Mouse (Mus musculus): ENCODE measurements around the gene Tmem238l. TPM values are rescaled to one million over a fixed set of nuclear protein-coding genes. Genes with fewer than 3 reads are reported as not detected.

Gene Tmem238l
- total and polyA plus RNA-seq, 2 experiments from 2014 or later = not detected

DNA sequence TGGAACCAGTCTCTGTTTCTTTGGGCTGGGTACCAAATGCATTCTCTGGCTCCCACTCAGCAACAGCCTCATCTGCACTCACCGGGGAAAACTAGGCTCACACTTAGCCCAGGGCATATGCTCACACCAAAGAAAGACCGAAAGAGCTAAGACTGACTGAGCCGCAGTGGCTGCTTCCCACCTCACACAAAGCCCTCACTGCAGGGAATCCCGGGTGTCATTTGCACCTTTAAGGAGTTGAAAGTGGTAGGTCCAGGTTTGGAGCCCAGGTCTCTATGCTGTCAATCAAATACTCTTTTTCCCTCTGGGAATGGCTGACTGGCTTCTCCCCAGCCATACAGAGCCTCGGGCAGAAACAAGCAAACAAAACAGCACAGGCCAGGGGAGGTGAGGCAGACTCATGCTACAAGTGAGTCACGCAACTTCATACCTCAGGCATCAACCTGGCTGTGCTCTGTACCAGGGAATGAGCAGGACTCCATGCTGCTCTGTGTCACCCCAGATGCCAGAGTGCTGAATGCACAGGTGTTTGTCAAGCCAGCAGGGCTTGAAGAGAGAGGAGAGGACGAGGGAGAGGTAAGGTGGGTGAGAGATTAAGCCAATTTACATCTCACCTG lies 10.2 kb downstream of the Tmem238l start:
- 26% methylated on average over 7 of the region's 7 CpGs for WGBS
- Histone ChIP-seq H3K4me1 (ENCODE audit: insufficient read depth, low read length) (no peaks in the 10 kb centered on the region), H3K4me3 (ENCODE audit: low read depth, low read length) (no peak overlapping the region), H3K4me2 (ENCODE audit: low read depth, low read length, poor library complexity, severe bottlenecking) (no peak overlapping the region), H3K9ac (replicated peaks; ENCODE audit: low read length, poor library complexity, severe bottlenecking) (no peak overlapping the region), H3K27me3 (ENCODE audit: insufficient read depth, low read length) (no peaks in the 10 kb centered on the region), H3K36me3 (ENCODE audit: insufficient read depth, low read length) (no peaks in the 10 kb centered on the region), H3K27ac (ENCODE audit: low read depth, low read length) (no peak overlapping the region), H3K9me3 (ENCODE audit: low read length) (no peaks in the 10 kb centered on the region)
- TF ChIP-seq CTCF (IDR thresholded peaks at IDR 0.05) = no peak
- DNase-seq (ENCODE audit: low spot score) = no peak
- no peak for ATAC-seq (ENCODE audit: low FRiP score)

DNA sequence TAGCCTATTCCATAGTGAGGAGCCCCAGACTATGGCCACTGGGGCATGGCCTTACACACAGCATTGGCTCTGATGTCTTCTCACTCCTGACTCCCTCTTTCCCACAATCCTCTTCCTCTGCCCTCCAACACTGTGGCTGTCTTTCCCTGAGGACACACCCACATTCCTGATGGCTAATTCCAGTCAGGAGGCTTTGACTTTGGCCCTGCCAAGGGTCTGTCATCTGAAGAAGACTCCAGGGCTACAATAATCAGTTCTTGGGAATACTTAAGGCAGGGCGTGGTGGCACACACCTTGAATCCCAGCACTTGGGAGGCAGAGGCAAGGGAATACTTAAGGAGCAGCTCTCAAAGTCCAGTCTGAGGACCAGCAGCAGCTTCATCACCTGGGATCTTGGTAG lies 12.1 kb downstream of the Tmem238l start:
- 86% methylated on average over 1 of the region's 1 CpGs for WGBS
- Histone ChIP-seq H3K4me1 (ENCODE audit: insufficient read depth, low read length) (no peaks in the 10 kb centered on the region), H3K9me3 (ENCODE audit: low read length) (no peaks in the 10 kb centered on the region), H3K4me3 (ENCODE audit: low read depth, low read length) (no peak overlapping the region), H3K27ac (ENCODE audit: low read depth, low read length) (no peak overlapping the region), H3K27me3 (ENCODE audit: insufficient read depth, low read length) (no peaks in the 10 kb centered on the region), H3K4me2 (ENCODE audit: low read depth, low read length, poor library complexity, severe bottlenecking) (no peak overlapping the region), H3K36me3 (ENCODE audit: insufficient read depth, low read length) (no peaks in the 10 kb centered on the region), H3K9ac (replicated peaks; ENCODE audit: low read length, poor library complexity, severe bottlenecking) (no peak overlapping the region)
- TF ChIP-seq CTCF (IDR thresholded peaks at IDR 0.05) = no peak
- no peak for DNase-seq (ENCODE audit: low spot score)
- no peak for ATAC-seq (ENCODE audit: low FRiP score)

DNA sequence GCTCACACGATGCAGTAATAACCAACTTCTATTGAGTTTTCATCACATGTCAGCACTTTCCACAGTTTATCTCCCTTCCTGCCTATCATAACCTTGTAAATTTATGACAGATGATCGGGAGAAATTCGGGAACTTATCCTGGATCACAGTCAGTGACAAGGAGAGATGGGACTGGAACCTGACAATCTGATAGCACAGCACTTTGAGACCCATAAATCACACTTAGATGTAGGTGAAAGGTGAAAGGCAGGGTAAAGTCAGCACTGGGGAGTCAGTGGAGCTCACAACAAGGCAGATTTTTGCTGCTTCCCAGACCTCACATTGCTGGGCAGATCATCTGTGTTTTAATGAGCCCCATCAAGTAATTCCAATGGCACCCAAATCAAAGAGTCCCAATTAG lies 17.1 kb downstream of the Tmem238l start:
- Histone ChIP-seq H3K4me3 (ENCODE audit: low read depth, low read length) (no peak overlapping the region), H3K27ac (ENCODE audit: low read depth, low read length) (no peak overlapping the region), H3K4me1 (ENCODE audit: insufficient read depth, low read length) (no peaks in the 10 kb centered on the region), H3K36me3 (ENCODE audit: insufficient read depth, low read length) (no peaks in the 10 kb centered on the region), H3K9ac (replicated peaks; ENCODE audit: low read length, poor library complexity, severe bottlenecking) (no peak overlapping the region), H3K9me3 (ENCODE audit: low read length) (peaks cover 11% of the 10 kb centered on the region; the same call in 1 of the 2 replicates), H3K27me3 (ENCODE audit: insufficient read depth, low read length) (no peaks in the 10 kb centered on the region), H3K4me2 (ENCODE audit: low read depth, low read length, poor library complexity, severe bottlenecking) (no peak overlapping the region)
- no peak for ATAC-seq (ENCODE audit: low FRiP score)
- WGBS = 82% methylated on average over 3 of the region's 3 CpGs
- no peak for TF ChIP-seq CTCF (IDR thresholded peaks at IDR 0.05)
- no peak for DNase-seq (ENCODE audit: low spot score)

DNA sequence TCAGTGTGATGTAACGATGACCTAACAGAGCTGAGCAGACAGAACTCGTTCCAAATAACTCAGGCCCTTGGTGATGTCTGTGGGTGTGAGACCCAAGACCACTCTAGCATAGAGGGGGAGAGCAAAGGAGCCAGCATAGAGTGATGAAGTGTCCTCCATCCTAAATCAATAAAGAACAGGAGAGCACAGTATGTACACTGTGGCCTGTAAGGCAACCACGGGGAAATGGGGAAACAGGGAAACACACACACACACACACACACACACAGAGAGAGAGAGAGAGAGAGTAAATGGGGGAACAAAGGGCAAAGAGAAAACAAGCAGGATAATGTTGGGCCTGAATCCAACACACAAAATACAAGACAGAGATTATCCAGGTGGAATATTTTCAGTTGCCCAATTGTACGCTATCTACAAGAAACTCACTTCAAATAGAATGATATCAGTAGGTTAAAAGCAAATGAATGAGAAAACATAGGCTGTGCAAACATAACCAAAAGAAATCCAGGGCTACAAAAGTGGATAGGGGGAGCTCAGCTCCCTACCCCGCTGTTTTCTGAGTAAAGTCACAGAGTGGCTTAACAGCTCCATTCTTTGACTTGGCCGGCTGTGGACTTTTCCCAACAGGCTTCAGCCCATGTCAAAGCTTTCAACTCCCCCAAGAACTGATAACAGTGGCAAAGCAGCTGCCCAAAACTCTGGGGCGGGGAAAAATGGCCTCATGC lies 19.3 kb downstream of the Tmem238l start:
- Histone ChIP-seq H3K36me3 (ENCODE audit: insufficient read depth, low read length) (no peaks in the 10 kb centered on the region), H3K27me3 (ENCODE audit: insufficient read depth, low read length) (no peaks in the 10 kb centered on the region), H3K9me3 (ENCODE audit: low read length) (peaks cover 11% of the 10 kb centered on the region; the same call in 1 of the 2 replicates), H3K4me1 (ENCODE audit: insufficient read depth, low read length) (no peaks in the 10 kb centered on the region), H3K4me3 (ENCODE audit: low read depth, low read length) (no peak overlapping the region), H3K4me2 (ENCODE audit: low read depth, low read length, poor library complexity, severe bottlenecking) (no peak overlapping the region), H3K9ac (replicated peaks; ENCODE audit: low read length, poor library complexity, severe bottlenecking) (no peak overlapping the region), H3K27ac (ENCODE audit: low read depth, low read length) (no peak overlapping the region)
- TF ChIP-seq CTCF (IDR thresholded peaks at IDR 0.05) = no peak
- DNase-seq (ENCODE audit: low spot score) = no peak
- 94% methylated on average over 7 of the region's 7 CpGs for WGBS
- ATAC-seq (ENCODE audit: low FRiP score) = no peak

DNA sequence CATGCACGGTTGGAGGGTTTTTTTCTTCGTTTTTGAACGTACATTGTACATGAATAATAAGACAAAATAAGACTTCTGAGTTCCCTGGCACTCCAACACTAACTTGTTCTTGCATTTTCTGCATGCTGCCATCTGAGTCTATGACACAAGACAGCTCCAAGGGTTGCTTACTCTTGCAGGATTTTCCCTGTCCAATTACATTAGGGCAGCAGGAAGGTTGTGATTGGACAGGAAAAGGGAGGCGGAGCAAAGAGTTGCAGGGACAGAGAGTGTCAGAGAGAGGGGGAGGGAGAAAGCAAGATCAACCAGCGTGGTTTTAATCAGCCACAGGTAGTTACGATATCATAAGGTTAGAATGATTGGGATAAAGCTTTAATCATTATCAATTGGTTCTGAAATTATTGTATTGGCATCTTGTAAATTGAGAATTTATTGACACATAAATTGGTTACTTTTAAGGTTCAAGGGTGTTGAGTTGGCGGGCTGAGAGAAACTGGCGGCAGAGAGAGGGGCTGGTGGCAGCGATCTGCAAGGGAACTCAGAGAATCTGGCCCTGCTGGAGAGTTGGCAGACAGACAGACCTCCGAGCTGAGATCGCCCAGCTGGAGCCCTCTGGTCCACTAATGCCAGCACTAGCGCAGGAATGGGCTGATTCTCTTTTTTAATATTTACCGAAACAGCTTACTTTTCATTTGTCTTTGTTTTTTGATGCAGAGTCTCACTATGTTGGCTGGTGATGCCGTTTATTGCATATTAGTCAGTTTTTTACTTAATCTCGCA lies 25.1 kb downstream of the Tmem238l start:
- Histone ChIP-seq H3K4me3 (ENCODE audit: low read depth, low read length) (no peak overlapping the region), H3K27me3 (ENCODE audit: insufficient read depth, low read length) (no peaks in the 10 kb centered on the region), H3K9me3 (ENCODE audit: low read length) (no peaks in the 10 kb centered on the region), H3K9ac (replicated peaks; ENCODE audit: low read length, poor library complexity, severe bottlenecking) (no peak overlapping the region), H3K4me2 (ENCODE audit: low read depth, low read length, poor library complexity, severe bottlenecking) (no peak overlapping the region), H3K36me3 (ENCODE audit: insufficient read depth, low read length) (no peaks in the 10 kb centered on the region), H3K4me1 (ENCODE audit: insufficient read depth, low read length) (peaks cover 4% of the 10 kb centered on the region; the same call in 1 of the 2 replicates), H3K27ac (ENCODE audit: low read depth, low read length) (no peak overlapping the region)
- no peak for TF ChIP-seq CTCF (IDR thresholded peaks at IDR 0.05)
- ATAC-seq (ENCODE audit: low FRiP score) (no peak), DNase-seq (ENCODE audit: low spot score) (no peak)
- 79% methylated on average over 15 of the region's 15 CpGs for WGBS

DNA sequence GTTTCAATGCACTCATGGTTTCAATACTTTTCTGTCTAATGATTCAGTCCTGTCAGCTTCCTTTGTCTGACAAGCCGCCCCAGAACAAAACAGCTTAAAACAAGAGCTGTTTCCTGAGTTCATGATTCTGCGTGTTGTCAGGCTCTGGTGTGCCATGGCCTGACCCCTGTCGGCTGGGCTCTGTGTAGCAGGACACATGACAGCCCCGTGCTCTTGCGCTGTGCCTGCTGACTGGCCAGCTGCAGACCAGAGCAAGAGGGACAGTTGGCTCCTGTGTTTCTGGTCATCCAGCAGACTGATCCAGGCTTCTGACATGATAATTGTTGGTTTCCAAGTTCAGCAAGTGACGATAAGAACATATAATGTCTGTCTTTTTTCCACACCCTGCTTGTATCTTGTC lies 26.4 kb downstream of the Tmem238l start:
- H3K27ac ChIP-seq (ENCODE audit: low read depth, low read length) = no peak overlapping the region
- peaks cover 4% of the 10 kb centered on the region; the same call in 1 of the 2 replicates for H3K4me1 ChIP-seq (ENCODE audit: insufficient read depth, low read length)
- H3K9me3 ChIP-seq (ENCODE audit: low read length) = no peaks in the 10 kb centered on the region
- DNase-seq (ENCODE audit: low spot score) (peak; percentile 49), ATAC-seq (ENCODE audit: low FRiP score) (no peak)
- H3K9ac ChIP-seq (replicated peaks; ENCODE audit: low read length, poor library complexity, severe bottlenecking) = no peak overlapping the region
- TF ChIP-seq CTCF (IDR thresholded peaks at IDR 0.05) = peak; percentile 61
- WGBS = 43% methylated on average over 6 of the region's 6 CpGs
- no peak overlapping the region for H3K4me2 ChIP-seq (ENCODE audit: low read depth, low read length, poor library complexity, severe bottlenecking)
- no peaks in the 10 kb centered on the region for H3K36me3 ChIP-seq (ENCODE audit: insufficient read depth, low read length)
- H3K27me3 ChIP-seq (ENCODE audit: insufficient read depth, low read length) = no peaks in the 10 kb centered on the region
- H3K4me3 ChIP-seq (ENCODE audit: low read depth, low read length) = no peak overlapping the region

All from midbrain, postnatal 0 days (tissue).